Mouse (Mus musculus) E14TG2a.4 (cell line): ENCODE data around the gene Slc39a7.

Experiments used
- CTCF ChIP-seq: conservative IDR thresholded peaks from 2 replicates; pipeline ENCODE4 v1.5.1; 2014; ENCODE audit warnings: low read length
- POU5F1 ChIP-seq: IDR thresholded peaks from 2 replicates; pipeline ENCODE4 v1.6.1; 2014; ENCODE audit warnings: low read length, borderline replicate concordance

DNA sequence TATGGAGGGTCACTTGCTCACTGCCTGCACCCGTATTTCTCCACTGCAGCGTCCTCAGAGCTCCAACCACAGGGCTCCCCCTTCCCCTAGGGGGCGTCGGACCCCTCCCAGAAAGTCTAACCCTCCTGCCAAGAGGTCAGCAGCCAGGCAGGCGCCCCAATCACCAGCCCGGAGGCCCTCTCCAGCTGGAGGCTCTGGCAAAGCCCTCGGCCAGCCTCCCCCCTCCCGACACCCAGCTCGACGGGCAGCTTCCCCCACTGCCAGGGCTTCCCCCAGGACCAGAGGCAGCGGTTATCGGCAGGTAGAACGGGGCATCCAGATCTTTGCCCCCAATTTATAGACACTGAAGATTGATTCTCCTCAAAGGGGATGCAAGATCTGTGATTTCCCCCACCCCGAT lies 14.5 kb upstream of the Slc39a7 start:
- TF ChIP-seq CTCF (no peak), POU5F1 (no peak)
